Mouse (Mus musculus) neural tube, embryonic 11.5 days (tissue): ENCODE data around the gene Pank1. TPM values are rescaled to one million over a fixed set of nuclear protein-coding genes. Genes with fewer than 3 reads are reported as not detected.

Experiments used
- ATAC-seq: fragments of 200-750 bp; cut with Nextera tagmentation; 2 replicates; pipeline ENCODE4 v1.8.0; 2017; ENCODE audit warnings: moderate number of reproducible peaks, mild to moderate bottlenecking, moderate TSS enrichment, moderate library complexity; ENCODE audit not compliant: insufficient read depth, low FRiP score, low TSS enrichment
- DNase-seq: peaks from one replicate; pipeline ENCODE4 v3.0.0-alpha.2; 2015; ENCODE audit warnings: low spot score
- H3K27ac ChIP-seq: fragments of 300-500 bp; sonication (generic); 2 replicates; pipeline ENCODE4 v1.5.1; 2014; ENCODE audit warnings: low read depth, mild to moderate bottlenecking, low read length
- H3K27me3 ChIP-seq: fragments of 300-500 bp; sonication (generic); 2 replicates; pipeline ENCODE4 v1.6.1; 2014; ENCODE audit warnings: mild to moderate bottlenecking, low read length, mixed read lengths; ENCODE audit not compliant: control insufficient read depth, insufficient read depth
- H3K36me3 ChIP-seq: fragments of 300-500 bp; sonication (generic); 2 replicates; pipeline ENCODE4 v1.6.1; 2014; ENCODE audit warnings: mild to moderate bottlenecking, low read length, moderate library complexity, mixed read lengths; ENCODE audit not compliant: control insufficient read depth, insufficient read depth
- H3K4me1 ChIP-seq: fragments of 300-500 bp; sonication (generic); 2 replicates; pipeline ENCODE4 v1.6.1; 2014; ENCODE audit warnings: low read length, mixed read lengths; ENCODE audit not compliant: control insufficient read depth, insufficient read depth
- H3K4me2 ChIP-seq: fragments of 300-500 bp; sonication (generic); 2 replicates; pipeline ENCODE4 v1.6.1; 2014; ENCODE audit warnings: low read depth, mild to moderate bottlenecking, moderate library complexity
- H3K4me3 ChIP-seq: fragments of 300-500 bp; sonication (generic); 2 replicates; pipeline ENCODE4 v1.5.1; 2014; ENCODE audit warnings: low read depth, low read length
- H3K9ac ChIP-seq: fragments of 300-500 bp; sonication (generic); 2 replicates; pipeline ENCODE4 v1.6.1; 2014; ENCODE audit warnings: mild to moderate bottlenecking, low read length
- H3K9me3 ChIP-seq: fragments of 300-500 bp; sonication (generic); 2 replicates; pipeline ENCODE4 v1.6.1; 2016; ENCODE audit warnings: low read length; ENCODE audit not compliant: control insufficient read depth
- WGBS: fragments of 180-500 bp; shearing (Covaris S2); extraction: QIAGEN DNeasy Blood & Tissue Kit; methylation state at CpG from one replicate; pipeline ENCODE4 v1.1.7; 2014; 5-methylcytosine and 5-hydroxymethylcytosine counted together
- polyA plus RNA-seq: library from polyadenylated mRNA; unstranded; fragments of >200 nt; fragmentation: Nextera tagmentation; extraction: Ambion mirVana; gene quantifications from 2 replicates; pipeline ENCODE4 v1.2.1, GENCODE M21; 2014

Pank1 gene
- polyA plus RNA-seq, 1 experiment from 2014 or later, result 9.4 TPM

DNA sequence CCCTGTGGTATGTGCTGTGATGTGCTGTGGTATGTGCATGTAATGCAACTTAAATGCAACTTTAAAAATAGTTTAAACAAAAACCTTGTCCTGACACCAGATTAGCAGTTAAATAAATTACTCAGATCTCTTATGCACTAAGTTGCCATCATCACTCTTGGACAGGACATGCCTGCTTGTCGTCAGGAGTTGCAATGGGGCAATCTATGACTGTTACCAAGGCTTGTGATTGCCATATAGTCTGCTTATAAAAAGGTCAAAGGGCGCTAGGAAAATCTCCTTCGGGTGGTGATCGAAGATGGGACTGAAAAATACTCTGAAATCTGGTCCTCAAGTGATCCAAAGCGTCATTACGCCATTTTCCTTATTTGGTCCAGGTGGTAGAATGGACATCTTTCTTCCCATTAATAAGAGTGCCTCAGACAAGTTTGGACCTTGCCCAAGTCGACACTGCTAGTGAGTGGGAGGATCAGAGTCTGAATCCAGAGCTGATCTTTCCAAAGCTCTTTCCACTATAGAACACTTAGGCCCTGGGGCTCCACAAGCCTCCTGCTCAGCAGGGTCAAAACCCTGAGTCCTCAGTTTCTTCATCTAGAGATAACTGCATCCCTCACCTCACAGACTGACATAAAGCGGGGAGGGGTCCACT, 11.0 kb downstream of the Pank1 start:
- no peak overlapping the region for H3K4me3 ChIP-seq
- no peaks in the 10 kb centered on the region for H3K4me1 ChIP-seq
- H3K27ac ChIP-seq, result no peak overlapping the region
- H3K36me3 ChIP-seq, result no peaks in the 10 kb centered on the region
- H3K9me3 ChIP-seq, result no peaks in the 10 kb centered on the region
- no peak overlapping the region for H3K9ac ChIP-seq
- no peak for DNase-seq
- ATAC-seq, result no peak
- 90% methylated on average over 8 of the region's 8 CpGs for WGBS
- H3K4me2 ChIP-seq, result no peak overlapping the region
- H3K27me3 ChIP-seq, result no peaks in the 10 kb centered on the region

- no peak overlapping the region for H3K27ac ChIP-seq
- H3K4me2 ChIP-seq, result no peak overlapping the region
- 89% methylated on average over 6 of the region's 6 CpGs for WGBS
- H3K27me3 ChIP-seq, result no peaks in the 10 kb centered on the region
- no peaks in the 10 kb centered on the region for H3K9me3 ChIP-seq
- H3K4me1 ChIP-seq, result no peaks in the 10 kb centered on the region
- H3K9ac ChIP-seq, result no peak overlapping the region
- H3K36me3 ChIP-seq, result no peaks in the 10 kb centered on the region
- no peak for ATAC-seq
- H3K4me3 ChIP-seq, result no peak overlapping the region
- no peak for DNase-seq
Measured at GRCm38 (mm10) chr19:34863737-34864136, 15.5 kb downstream of the Pank1 start.

DNA sequence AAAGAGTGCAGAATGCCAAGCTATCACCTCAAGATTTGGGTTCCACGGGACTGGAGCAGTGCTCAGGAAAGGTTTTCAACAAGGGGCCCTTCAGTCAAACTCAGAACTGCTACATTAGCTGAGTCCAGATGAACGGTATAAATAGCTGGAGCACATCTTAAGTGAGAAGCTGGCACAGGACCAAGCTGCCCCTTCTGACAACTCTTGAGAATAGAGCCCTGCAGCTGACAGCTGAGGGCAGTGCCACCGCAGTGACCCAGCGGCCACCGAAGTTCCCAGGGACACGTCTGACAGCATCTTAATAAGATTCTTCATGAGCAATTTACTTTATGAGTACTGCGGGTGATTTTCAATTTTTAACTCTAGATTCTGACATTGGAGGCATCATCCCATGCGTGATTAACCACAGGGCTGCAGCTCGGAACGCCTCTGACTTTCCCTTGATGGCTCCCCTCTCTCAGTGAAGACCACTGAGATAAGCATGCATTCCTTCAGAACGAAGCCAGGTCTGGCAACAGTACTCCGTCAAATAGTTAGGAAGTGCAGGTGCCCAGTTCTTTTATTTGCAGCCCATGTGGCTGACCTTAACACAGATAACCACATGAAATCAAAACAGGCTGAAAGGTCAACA, 23.1 kb downstream of the Pank1 start:
- no peak overlapping the region for H3K27ac ChIP-seq
- H3K4me1 ChIP-seq, result no peaks in the 10 kb centered on the region
- WGBS, result 91% methylated on average over 12 of the region's 12 CpGs
- H3K4me3 ChIP-seq, result no peak overlapping the region
- no peak overlapping the region for H3K9ac ChIP-seq
- H3K36me3 ChIP-seq, result no peaks in the 10 kb centered on the region
- H3K4me2 ChIP-seq, result no peak overlapping the region
- no peaks in the 10 kb centered on the region for H3K27me3 ChIP-seq
- DNase-seq (no peak), ATAC-seq (no peak)
- no peaks in the 10 kb centered on the region for H3K9me3 ChIP-seq

DNA sequence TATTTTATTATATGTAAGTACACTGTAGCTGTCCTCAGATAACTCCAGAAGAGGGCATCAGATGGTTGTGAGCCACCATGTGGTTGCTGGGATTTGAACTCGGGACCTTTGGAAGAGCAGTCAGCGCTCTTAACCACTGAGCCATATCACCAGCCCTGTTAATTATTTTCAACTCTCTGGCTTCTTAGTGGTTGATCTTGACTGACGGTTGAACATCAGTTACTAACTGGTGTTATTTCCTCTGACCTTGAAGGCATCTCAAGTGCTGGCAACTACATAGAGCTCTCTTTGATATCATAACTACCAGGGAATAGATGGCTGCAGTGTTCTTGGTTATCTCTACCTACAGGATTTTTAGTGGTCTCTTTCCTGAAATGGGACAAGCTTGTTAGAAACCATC, 28.1 kb downstream of the Pank1 start:
- Histone ChIP-seq H3K4me1 (no peaks in the 10 kb centered on the region), H3K4me2 (no peak overlapping the region), H3K4me3 (no peak overlapping the region), H3K9me3 (no peaks in the 10 kb centered on the region), H3K27me3 (no peaks in the 10 kb centered on the region), H3K9ac (no peak overlapping the region), H3K36me3 (no peaks in the 10 kb centered on the region), H3K27ac (no peak overlapping the region)
- DNase-seq, result no peak
- ATAC-seq, result no peak
- WGBS, result 95% methylated on average over 3 of the region's 3 CpGs

GRCm38 (mm10) chr19:34849426-34849825, 29.8 kb downstream of the Pank1 start:
- no peaks in the 10 kb centered on the region for H3K36me3 ChIP-seq
- H3K9ac ChIP-seq, result no peak overlapping the region
- H3K4me2 ChIP-seq, result no peak overlapping the region
- H3K4me1 ChIP-seq, result no peaks in the 10 kb centered on the region
- 92% methylated on average over 7 of the region's 7 CpGs for WGBS
- H3K9me3 ChIP-seq, result no peaks in the 10 kb centered on the region
- H3K4me3 ChIP-seq, result no peak overlapping the region
- no peaks in the 10 kb centered on the region for H3K27me3 ChIP-seq
- DNase-seq (no peak), ATAC-seq (no peak)
- H3K27ac ChIP-seq, result no peak overlapping the region

DNA sequence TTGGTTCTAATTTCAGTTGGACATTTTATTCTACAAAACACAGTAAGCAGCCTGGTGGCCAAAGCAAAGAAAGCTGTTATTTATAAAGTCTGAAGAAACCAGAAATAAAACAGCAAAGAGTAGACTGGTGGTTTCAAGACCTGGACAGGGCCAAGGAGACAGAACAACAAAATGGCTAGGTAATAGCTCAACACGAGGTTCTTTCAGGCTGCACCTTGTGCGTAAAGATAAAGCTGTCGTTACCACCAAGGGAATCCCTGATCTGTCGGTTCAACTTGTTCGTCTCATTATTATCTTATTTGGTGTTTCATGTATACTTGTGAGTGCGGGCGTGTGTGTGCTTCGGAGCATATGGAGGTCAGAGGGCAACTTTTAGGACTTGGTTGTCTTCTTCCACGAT, 31.1 kb downstream of the Pank1 start:
- no peak for ATAC-seq
- 92% methylated on average over 9 of the region's 9 CpGs for WGBS
- Histone ChIP-seq H3K9me3 (no peaks in the 10 kb centered on the region), H3K27me3 (no peaks in the 10 kb centered on the region), H3K36me3 (no peaks in the 10 kb centered on the region), H3K27ac (no peak overlapping the region), H3K4me2 (no peak overlapping the region), H3K4me1 (no peaks in the 10 kb centered on the region), H3K9ac (no peak overlapping the region), H3K4me3 (no peak overlapping the region)
- DNase-seq, result no peak

- no peaks in the 10 kb centered on the region for H3K9me3 ChIP-seq
- H3K4me1 ChIP-seq, result no peaks in the 10 kb centered on the region
- no peak for DNase-seq
- no peak overlapping the region for H3K4me2 ChIP-seq
- no peak overlapping the region for H3K9ac ChIP-seq
- H3K27ac ChIP-seq, result no peak overlapping the region
- H3K27me3 ChIP-seq, result no peaks in the 10 kb centered on the region
- 89% methylated on average over 3 of the region's 3 CpGs for WGBS
- no peaks in the 10 kb centered on the region for H3K36me3 ChIP-seq
- no peak for ATAC-seq
- no peak overlapping the region for H3K4me3 ChIP-seq
Measured at GRCm38 (mm10) chr19:34847103-34847502, 32.2 kb downstream of the Pank1 start.

DNA sequence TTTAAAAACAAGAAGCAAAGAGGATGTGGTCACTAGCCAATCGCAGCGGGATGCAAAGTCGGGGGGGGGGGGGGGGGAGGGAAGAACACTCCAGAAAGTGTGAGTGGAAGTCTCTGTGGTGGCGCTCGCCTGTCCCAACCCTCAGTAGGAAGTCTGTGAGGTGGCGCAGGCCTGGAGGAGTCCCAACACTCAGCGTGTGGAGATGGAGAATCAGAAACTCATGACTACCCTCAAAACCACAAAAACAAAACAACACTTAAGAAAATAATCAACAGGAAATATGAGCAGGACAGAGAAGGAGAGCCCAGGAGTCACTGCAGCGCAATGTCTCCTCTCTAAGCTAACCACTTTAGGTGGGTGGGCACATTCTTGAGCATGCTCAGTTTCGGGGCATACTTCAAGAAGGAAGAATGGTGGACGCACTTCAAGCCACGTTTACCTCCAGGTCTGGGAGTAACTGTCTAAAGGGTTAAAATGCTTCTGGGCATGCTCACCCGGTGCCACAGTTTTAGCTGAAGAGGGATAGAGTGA, 32.7 kb downstream of the Pank1 start:
- H3K27me3 ChIP-seq, result no peaks in the 10 kb centered on the region
- no peak overlapping the region for H3K4me3 ChIP-seq
- H3K4me1 ChIP-seq, result no peaks in the 10 kb centered on the region
- H3K27ac ChIP-seq, result no peak overlapping the region
- H3K36me3 ChIP-seq, result no peaks in the 10 kb centered on the region
- no peak for DNase-seq
- no peak overlapping the region for H3K4me2 ChIP-seq
- no peak for ATAC-seq
- H3K9me3 ChIP-seq, result no peaks in the 10 kb centered on the region
- H3K9ac ChIP-seq, result no peak overlapping the region
- 69% methylated on average over 11 of the region's 12 CpGs for WGBS

DNA sequence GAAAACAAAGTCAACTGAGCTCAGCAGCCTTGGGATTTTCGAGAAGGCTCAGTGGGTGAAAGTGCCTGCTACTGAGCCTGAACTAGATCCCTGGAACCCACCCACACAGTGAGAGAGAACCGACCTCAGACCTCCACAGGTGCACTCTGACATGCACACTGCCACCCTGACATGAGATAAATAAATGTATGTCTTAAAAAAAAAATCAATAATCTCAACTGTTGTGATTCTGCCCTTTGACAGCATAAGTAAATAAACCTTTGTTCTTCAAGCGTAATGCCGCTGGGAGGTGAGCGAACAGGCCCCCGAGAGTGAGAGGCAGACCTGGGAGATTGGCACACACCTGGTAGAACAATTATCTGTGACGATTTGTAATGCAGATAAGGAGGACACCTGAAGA, 33.2 kb downstream of the Pank1 start:
- Histone ChIP-seq H3K27me3 (no peaks in the 10 kb centered on the region), H3K27ac (no peak overlapping the region), H3K4me1 (no peaks in the 10 kb centered on the region), H3K4me2 (no peak overlapping the region), H3K4me3 (no peak overlapping the region), H3K9me3 (no peaks in the 10 kb centered on the region), H3K9ac (no peak overlapping the region), H3K36me3 (no peaks in the 10 kb centered on the region)
- WGBS, result 67% methylated on average over 7 of the region's 7 CpGs
- no peak for ATAC-seq
- DNase-seq, result no peak
